Mouse (Mus musculus) heart, postnatal 0 days (tissue): ENCODE measurements around the gene Gpx4. TPM values are rescaled to one million over a fixed set of nuclear protein-coding genes. Genes with fewer than 3 reads are reported as not detected.

Experiments
- ATAC-seq: fragments of 200-750 bp; cut with Nextera tagmentation; 2 replicates; pipeline ENCODE4 v1.8.0; 2017; ENCODE audit warnings: low read depth, moderate number of reproducible peaks, moderate library complexity; ENCODE audit not compliant: insufficient read depth
- DNase-seq: peaks from one replicate; pipeline ENCODE4 v3.0.0-alpha.2; 2016; ENCODE audit warnings: low spot score
- H3K27ac ChIP-seq: fragments of 300-500 bp; sonication (generic); 2 replicates; pipeline ENCODE4 v1.5.1; 2014; ENCODE audit warnings: low read depth, mild to moderate bottlenecking
- H3K27me3 ChIP-seq: fragments of 300-500 bp; sonication (generic); 2 replicates; pipeline ENCODE4 v1.6.1; 2014; ENCODE audit warnings: low read length, mixed read lengths; ENCODE audit not compliant: control insufficient read depth, insufficient read depth
- H3K36me3 ChIP-seq: fragments of 300-500 bp; sonication (generic); replicated peaks from 2 replicates; pipeline ENCODE4 v1.6.1; 2014; ENCODE audit warnings: low read length, mixed read lengths; ENCODE audit not compliant: control insufficient read depth, insufficient read depth
- H3K4me1 ChIP-seq: fragments of 300-500 bp; sonication (generic); 2 replicates; pipeline ENCODE4 v1.6.1; 2014; ENCODE audit warnings: antibody characterized with exemption; ENCODE audit not compliant: control insufficient read depth, insufficient read depth
- H3K4me2 ChIP-seq: fragments of 300-500 bp; sonication (generic); 2 replicates; pipeline ENCODE4 v1.6.1; 2014; ENCODE audit warnings: low read depth, mild to moderate bottlenecking, low read length, moderate library complexity
- H3K4me3 ChIP-seq: fragments of 300-500 bp; sonication (generic); 2 replicates; pipeline ENCODE4 v1.5.1; 2014; ENCODE audit warnings: low read depth, low read length
- H3K9ac ChIP-seq: fragments of 300-500 bp; sonication (generic); replicated peaks from 2 replicates; pipeline ENCODE4 v1.6.1; 2014; ENCODE audit warnings: low read depth, low read length, mixed read lengths
- H3K9me3 ChIP-seq: fragments of 300-500 bp; sonication (generic); replicated peaks from 2 replicates; pipeline ENCODE4 v1.6.1; 2016; ENCODE audit warnings: low read length; ENCODE audit not compliant: control insufficient read depth
- CTCF ChIP-seq: IDR thresholded peaks from 2 replicates; pipeline ENCODE4 v1.5.1; 2016; ENCODE audit warnings: antibody characterized with exemption, control low read depth, low read depth
- EP300 ChIP-seq: IDR thresholded peaks from 2 replicates; pipeline ENCODE4 v1.6.1; 2016; ENCODE audit warnings: antibody characterized with exemption, low read depth
- WGBS: fragments of 180-500 bp; shearing (Covaris S2); extraction: QIAGEN DNeasy Blood & Tissue Kit; methylation state at CpG from one replicate; pipeline ENCODE4 v1.1.7; 2014; 5-methylcytosine and 5-hydroxymethylcytosine counted together
- polyA plus RNA-seq: library from polyadenylated mRNA; unstranded; fragments of >200 nt; fragmentation: Nextera tagmentation; extraction: Ambion mirVana; gene quantifications from 2 replicates; pipeline ENCODE4 v1.2.1, GENCODE M21; 2015
- total RNA-seq: library from RNA; depleted of rRNA; stranded (reverse); fragments of >200 nt; gene quantifications from 2 replicates; pipeline ENCODE4 v1.2.3, GENCODE M21; 2014; ENCODE audit warnings: low replicate concordance

Gene Gpx4
- total and polyA plus RNA-seq, 2 experiments from 2014 or later, result 500 to 874 TPM

- H3K9ac ChIP-seq, result no peak overlapping the region
- H3K36me3 ChIP-seq, result peaks cover 14% of the 10 kb centered on the region
- WGBS, result 64% methylated on average over 3 of the region's 3 CpGs
- no peaks in the 10 kb centered on the region for H3K9me3 ChIP-seq
- H3K27me3 ChIP-seq, result no peaks in the 10 kb centered on the region
- DNase-seq (no peak), ATAC-seq (no peak)
- H3K27ac ChIP-seq, result peak overlapping the region; percentile 51; the same call in 1 of the 2 replicates
- TF ChIP-seq EP300, result no peak
- no peak for TF ChIP-seq CTCF
- peaks cover 17% of the 10 kb centered on the region for H3K4me1 ChIP-seq
- H3K4me2 ChIP-seq, result no peak overlapping the region
- no peak overlapping the region for H3K4me3 ChIP-seq
Measured at GRCm38 (mm10) chr10:80086847-80087246, 39.9 kb downstream of the Gpx4 start.

GRCm38 (mm10) chr10:80087483-80087882, 40.5 kb downstream of the Gpx4 start:
- DNase-seq (no peak), ATAC-seq (no peak)
- TF ChIP-seq EP300 (0 out of 2 replicates have a peak, but pooled peaks have one; percentile 8), CTCF (no peak)
- H3K9me3 ChIP-seq, result no peaks in the 10 kb centered on the region
- H3K27me3 ChIP-seq, result no peaks in the 10 kb centered on the region
- no peak overlapping the region for H3K9ac ChIP-seq
- no peak overlapping the region for H3K4me2 ChIP-seq
- no peak overlapping the region for H3K4me3 ChIP-seq
- H3K4me1 ChIP-seq, result peaks cover 17% of the 10 kb centered on the region
- H3K36me3 ChIP-seq, result peaks cover 8% of the 10 kb centered on the region; the same call in 1 of the 2 replicates
- no peak overlapping the region for H3K27ac ChIP-seq
- 73% methylated on average over 8 of the region's 8 CpGs for WGBS

DNA sequence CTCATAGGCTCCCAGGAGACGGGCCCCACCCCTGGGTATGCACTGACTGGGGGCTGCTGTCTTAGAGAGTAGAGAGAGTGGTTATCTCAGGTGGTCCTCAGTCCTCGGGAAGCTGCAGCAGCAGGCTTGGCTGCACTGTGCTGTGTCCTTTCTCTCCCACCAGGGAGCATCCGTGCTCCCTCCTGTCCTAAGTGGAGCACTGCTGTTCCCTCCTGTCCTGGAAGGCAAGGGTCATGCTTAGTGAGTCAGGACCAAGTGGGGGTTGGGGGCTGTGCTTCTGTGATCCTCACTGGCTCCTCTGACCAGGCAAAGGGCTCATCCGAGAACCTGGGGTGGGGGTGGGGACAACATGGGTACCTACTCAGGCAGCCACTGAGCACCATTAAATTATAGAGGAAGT, 42.2 kb downstream of the Gpx4 start:
- H3K27me3 ChIP-seq, result no peaks in the 10 kb centered on the region
- H3K9ac ChIP-seq, result 0 out of 2 replicates have a peak overlapping the region, but pooled peaks have one; percentile 33
- no peaks in the 10 kb centered on the region for H3K9me3 ChIP-seq
- TF ChIP-seq CTCF, result peak; percentile 25; the same call in 1 of the 2 replicates
- no peak for TF ChIP-seq EP300
- ATAC-seq (no peak), DNase-seq (no peak)
- H3K4me1 ChIP-seq, result peaks cover 19% of the 10 kb centered on the region
- no peak overlapping the region for H3K27ac ChIP-seq
- WGBS, result 42% methylated on average over 4 of the region's 4 CpGs
- no peak overlapping the region for H3K4me3 ChIP-seq
- no peaks in the 10 kb centered on the region for H3K36me3 ChIP-seq
- no peak overlapping the region for H3K4me2 ChIP-seq

GRCm38 (mm10) chr10:80091527-80091926, 44.6 kb downstream of the Gpx4 start:
- TF ChIP-seq CTCF (no peak), EP300 (no peak)
- Histone ChIP-seq H3K4me3 (no peak overlapping the region), H3K27ac (no peak overlapping the region), H3K4me1 (peaks cover 22% of the 10 kb centered on the region), H3K27me3 (no peaks in the 10 kb centered on the region), H3K36me3 (no peaks in the 10 kb centered on the region), H3K9me3 (no peaks in the 10 kb centered on the region), H3K9ac (no peak overlapping the region), H3K4me2 (no peak overlapping the region)
- DNase-seq (no peak), ATAC-seq (no peak)
- 76% methylated on average over 6 of the region's 6 CpGs for WGBS

GRCm38 (mm10) chr10:80092690-80093089, 45.7 kb downstream of the Gpx4 start:
- peaks cover 34% of the 10 kb centered on the region for H3K4me1 ChIP-seq
- WGBS, result 72% methylated on average over 5 of the region's 5 CpGs
- no peak overlapping the region for H3K4me3 ChIP-seq
- ATAC-seq, result no peak
- DNase-seq, result no peak
- H3K27ac ChIP-seq, result no peak overlapping the region
- no peak overlapping the region for H3K9ac ChIP-seq
- no peak for TF ChIP-seq EP300
- TF ChIP-seq CTCF, result no peak
- no peaks in the 10 kb centered on the region for H3K36me3 ChIP-seq
- H3K27me3 ChIP-seq, result no peaks in the 10 kb centered on the region
- H3K9me3 ChIP-seq, result no peaks in the 10 kb centered on the region
- no peak overlapping the region for H3K4me2 ChIP-seq

DNA sequence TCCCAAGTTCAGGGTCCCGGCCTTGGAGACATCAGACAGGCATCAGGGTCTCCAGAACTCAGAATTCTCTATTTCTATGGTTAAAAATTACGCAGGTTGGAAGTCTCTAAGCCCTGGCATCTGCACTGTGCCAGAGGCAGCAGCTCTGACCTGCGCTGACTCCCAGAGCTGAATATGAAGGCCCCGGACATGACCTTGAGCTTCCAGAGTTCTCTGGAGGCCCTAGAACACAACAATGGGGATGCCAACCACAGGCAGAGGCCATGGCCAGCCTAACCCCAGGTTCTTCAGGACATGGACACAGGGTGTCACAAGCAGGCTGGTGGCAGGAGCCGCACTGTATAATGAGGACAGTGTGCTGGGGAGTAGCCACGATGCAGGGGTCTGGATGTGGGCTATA, 47.1 kb downstream of the Gpx4 start:
- Histone ChIP-seq H3K4me2 (no peak overlapping the region), H3K27ac (no peak overlapping the region; the same call in 1 of the 2 replicates), H3K36me3 (no peaks in the 10 kb centered on the region), H3K9me3 (no peaks in the 10 kb centered on the region), H3K4me3 (no peak overlapping the region), H3K9ac (no peak overlapping the region), H3K4me1 (peaks cover 35% of the 10 kb centered on the region), H3K27me3 (no peaks in the 10 kb centered on the region)
- DNase-seq (no peak), ATAC-seq (no peak)
- WGBS, result 84% methylated on average over 6 of the region's 6 CpGs
- no peak for TF ChIP-seq CTCF
